Mouse (Mus musculus) MEL (cell line): ENCODE measurements at regions not wholly inside any gene's neighbourhood (a gene's known extent, or its start where the extent isn't known, plus 50 kb on each side); places are given as distances from the start of the nearest gene placed in this dataset.

Experiments used
- DNase-seq: peaks from one replicate; pipeline ENCODE4 v3.0.0; 2011; ENCODE audit warnings: low read depth, low spot score
- H3K27ac ChIP-seq: 2 replicates; pipeline ENCODE4 v1.5.1; 2012; ENCODE audit warnings: low read depth, mild to moderate bottlenecking, control low read depth, low read length, moderate library complexity; ENCODE audit not compliant: control insufficient read depth
- H3K27me3 ChIP-seq, 2 experiments: fragments of 150-350 bp in 1 of 2; sonication (generic) in 1 of 2; 2 replicates each; pipeline ENCODE4 v1.6.1; 2012; ENCODE audit warnings: low read length in 2 of 2, mild to moderate bottlenecking in 2 of 2, improper control_type of control experiment in 1 of 2, moderate library complexity in 1 of 2; ENCODE audit not compliant: insufficient read depth in 2 of 2, control insufficient read depth in 1 of 2
- H3K36me3 ChIP-seq, 2 experiments: 2 replicates each; pipeline ENCODE4 v1.6.1; 2012 to 2014; ENCODE audit warnings: low read length in 2 of 2, improper control_type of control experiment in 1 of 2, inconsistent platforms in 1 of 2, mild to moderate bottlenecking in 1 of 2; ENCODE audit not compliant: insufficient read depth in 2 of 2, control insufficient read depth in 1 of 2
- H3K4me1 ChIP-seq, 2 experiments: fragments of 150-350 bp in 1 of 2; sonication (generic) in 1 of 2; 2 replicates each; pipeline ENCODE4 v1.6.1; 2012; ENCODE audit warnings: low read length in 2 of 2, improper control_type of control experiment in 1 of 2, mild to moderate bottlenecking in 1 of 2; ENCODE audit not compliant: insufficient read depth in 2 of 2, control insufficient read depth in 1 of 2
- H3K4me3 ChIP-seq, 2 experiments: fragments of 150-350 bp in 1 of 2; sonication (generic) in 1 of 2; 2 replicates each; pipeline ENCODE4 v1.5.1; 2012; ENCODE audit warnings: low read depth in 2 of 2, low read length in 2 of 2, mild to moderate bottlenecking in 2 of 2, moderate library complexity in 2 of 2, control low read depth in 1 of 2, improper control_type of control experiment in 1 of 2; ENCODE audit not compliant: control insufficient read depth in 1 of 2, insufficient read depth in 1 of 2
- H3K79me2 ChIP-seq: 2 replicates; pipeline ENCODE4 v1.6.1; 2012; ENCODE audit warnings: mild to moderate bottlenecking, low read length, moderate library complexity; ENCODE audit not compliant: control insufficient read depth, poor library complexity, insufficient read depth
- H3K9ac ChIP-seq: 2 replicates; pipeline ENCODE4 v1.6.1; 2012; ENCODE audit warnings: low read depth, mild to moderate bottlenecking, control low read depth, low read length, moderate library complexity; ENCODE audit not compliant: control insufficient read depth, poor library complexity, severe bottlenecking
- H3K9me3 ChIP-seq: fragments of 150-350 bp; sonication (generic); replicated peaks from 2 replicates; pipeline ENCODE4 v1.6.1; 2012; ENCODE audit warnings: mild to moderate bottlenecking, low read length, improper control_type of control experiment, moderate library complexity; ENCODE audit not compliant: insufficient read depth
- CHD1 ChIP-seq: IDR thresholded peaks from 2 replicates; pipeline ENCODE4 v1.6.1; 2012; ENCODE audit warnings: low read depth, mild to moderate bottlenecking, inconsistent platforms, low read length, improper control_type of control experiment
- CTCF ChIP-seq, 3 experiments: IDR thresholded peaks in 2 of 3; conservative IDR thresholded peaks in 1 of 3; 2 replicates each; pipeline ENCODE4 v1.5.1; 2011 to 2012; ENCODE audit warnings: low read length in 3 of 3, low read depth in 2 of 3, mild to moderate bottlenecking in 2 of 3, improper control_type of control experiment in 1 of 3, inconsistent platforms in 1 of 3, mixed read lengths in 1 of 3, moderate library complexity in 1 of 3; ENCODE audit not compliant: control insufficient read depth in 1 of 3, insufficient read depth in 1 of 3, poor library complexity in 1 of 3, severe bottlenecking in 1 of 3
- HCFC1 ChIP-seq: IDR thresholded peaks from 2 replicates; pipeline ENCODE4 v1.6.1; 2012; ENCODE audit warnings: low read depth, mild to moderate bottlenecking, inconsistent platforms, low read length, improper control_type of control experiment, moderate library complexity
- MAX ChIP-seq: IDR thresholded peaks from 2 replicates; pipeline ENCODE4 v1.6.1; 2011; ENCODE audit warnings: low read length, improper control_type of control experiment
- MAZ ChIP-seq: IDR thresholded peaks from 2 replicates; pipeline ENCODE4 v1.6.1; 2012; ENCODE audit warnings: low read depth, mild to moderate bottlenecking, inconsistent platforms, low read length, improper control_type of control experiment
- NRF1 ChIP-seq: IDR thresholded peaks from 2 replicates; pipeline ENCODE4 v1.6.1; 2014; ENCODE audit warnings: low read depth, mild to moderate bottlenecking, inconsistent platforms, low read length, improper control_type of control experiment, moderate library complexity; ENCODE audit not compliant: poor library complexity, insufficient read depth, severe bottlenecking
- RCOR1 ChIP-seq: IDR thresholded peaks from 2 replicates; pipeline ENCODE4 v1.6.1; 2012; ENCODE audit warnings: low read depth, mild to moderate bottlenecking, inconsistent platforms, low read length, improper control_type of control experiment
- SIN3A ChIP-seq: IDR thresholded peaks from 2 replicates; pipeline ENCODE4 v1.6.1; 2012; ENCODE audit warnings: low read length, improper control_type of control experiment, inconsistent platforms
- USF2 ChIP-seq, 2 experiments: IDR thresholded peaks; 2 replicates each; pipeline ENCODE4 v1.6.1; 2011 to 2012; ENCODE audit warnings: improper control_type of control experiment in 2 of 2, low read length in 2 of 2, borderline replicate concordance in 1 of 2, inconsistent platforms in 1 of 2, low read depth in 1 of 2, mild to moderate bottlenecking in 1 of 2; ENCODE audit not compliant: insufficient read depth in 1 of 2
- ZMIZ1 ChIP-seq: IDR thresholded peaks from 2 replicates; pipeline ENCODE4 v1.6.1; 2012; ENCODE audit warnings: low read depth, mild to moderate bottlenecking, inconsistent platforms, low read length, improper control_type of control experiment, moderate library complexity

DNA sequence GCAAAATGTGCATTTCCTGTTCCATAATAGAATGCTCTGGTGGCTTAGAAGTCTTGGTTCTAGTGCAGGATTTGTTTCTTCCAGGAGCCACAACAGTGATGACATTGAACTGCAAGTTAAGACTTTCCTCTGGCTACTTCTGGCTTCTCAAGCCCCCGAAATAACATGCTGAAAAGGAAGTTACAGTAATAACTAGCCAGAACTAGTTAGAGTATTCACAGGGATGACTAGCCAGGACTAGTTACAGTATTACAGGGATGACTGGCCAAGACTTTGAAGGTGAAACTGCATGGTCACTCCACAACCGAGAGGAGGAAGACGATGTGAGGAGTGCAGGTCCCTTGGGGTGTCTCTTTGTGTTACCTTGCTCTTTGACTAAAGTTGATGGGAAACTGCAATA lies 126.6 kb upstream of the Gm3448 start:
- Histone ChIP-seq H3K4me1 (no peaks in the 10 kb centered on the region), H3K9ac (no peak overlapping the region), H3K4me3 (no peak overlapping the region), H3K36me3 (no peaks in the 10 kb centered on the region), H3K27ac (no peak overlapping the region), H3K27me3 (no peaks in the 10 kb centered on the region; a peak in 2 of 4 replicates), H3K9me3 (no peaks in the 10 kb centered on the region), H3K79me2 (no peaks in the 10 kb centered on the region)
- no peak for TF ChIP-seq HCFC1
- no peak for DNase-seq

DNA sequence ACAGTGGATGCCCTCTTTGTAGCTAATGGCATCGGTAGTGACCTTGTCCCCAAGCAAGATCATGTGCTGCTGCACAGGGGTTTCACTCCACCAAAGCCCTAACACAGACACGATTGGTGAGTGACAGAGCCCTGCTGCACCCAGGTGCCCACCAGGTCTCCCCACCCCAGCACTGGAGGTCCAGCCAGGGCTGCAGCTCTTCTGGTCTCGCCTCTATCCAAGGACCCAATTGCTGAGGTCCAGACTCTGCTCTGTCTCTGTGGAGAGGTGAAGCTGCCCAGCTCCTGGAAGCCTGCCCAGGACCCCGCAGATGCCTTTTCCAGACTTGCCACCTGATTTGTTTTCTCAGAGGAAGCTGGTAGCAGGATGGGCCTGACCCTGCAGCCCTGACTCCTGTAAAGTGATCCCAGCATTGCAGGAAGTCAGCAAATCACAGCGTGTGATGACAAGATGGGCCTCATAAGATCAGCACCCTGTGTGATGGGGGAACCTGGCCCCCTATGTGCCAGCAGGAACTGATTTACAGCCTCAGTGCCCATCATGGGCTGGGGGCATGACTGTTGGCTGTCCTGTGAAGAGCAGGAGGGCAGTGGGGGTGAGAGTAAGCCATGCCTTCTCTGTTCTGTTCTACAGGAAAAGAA lies 116.5 kb upstream of the Gm3448 start:
- H3K79me2 ChIP-seq, result no peaks in the 10 kb centered on the region
- H3K36me3 ChIP-seq, result no peaks in the 10 kb centered on the region
- no peak overlapping the region for H3K9ac ChIP-seq
- H3K27ac ChIP-seq, result no peak overlapping the region
- no peak for DNase-seq
- no peak for TF ChIP-seq RCOR1
- H3K4me3 ChIP-seq, result no peak overlapping the region
- H3K27me3 ChIP-seq, result no peaks in the 10 kb centered on the region
- no peaks in the 10 kb centered on the region for H3K9me3 ChIP-seq
- peaks cover 0 to under 1% of the 10 kb centered on the region in 2 experiments; a peak in 1 of 4 replicates for H3K4me1 ChIP-seq

DNA sequence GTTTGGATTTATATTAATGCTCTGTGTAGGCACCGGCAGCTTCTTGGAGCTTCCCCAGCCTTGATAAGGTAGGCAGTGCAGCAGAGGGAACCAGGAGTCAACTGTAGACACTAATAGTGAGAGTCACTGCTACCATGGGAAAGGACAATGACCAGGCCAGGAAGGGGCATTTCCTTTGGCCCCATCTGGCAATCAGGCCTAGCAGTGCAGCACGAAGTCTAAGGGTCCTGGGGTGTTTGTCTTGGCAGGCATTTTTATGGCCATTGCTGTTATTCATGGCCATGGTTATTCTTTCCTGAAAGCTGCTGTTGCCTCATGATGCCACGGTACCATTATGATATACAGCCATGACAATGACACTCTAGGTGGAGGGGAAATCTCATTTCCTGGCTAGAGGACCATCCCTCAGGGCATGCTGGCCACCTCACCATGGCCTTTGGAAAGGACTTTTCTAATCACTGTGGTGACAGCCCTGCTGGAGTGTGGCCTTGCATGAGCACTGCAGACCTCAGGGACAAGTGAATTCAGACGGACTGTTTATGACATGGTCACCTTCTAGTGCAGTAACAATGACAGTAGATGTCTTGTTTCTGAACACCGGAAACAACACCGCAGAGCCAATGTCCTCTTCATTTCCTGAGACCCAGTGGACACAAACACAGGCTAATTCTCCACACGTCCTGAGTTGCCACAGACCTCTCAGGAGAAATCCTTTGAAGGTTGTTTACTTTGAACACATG lies 111.8 kb upstream of the Gm3448 start:
- DNase-seq, result no peak
- no peak overlapping the region for H3K4me3 ChIP-seq
- H3K4me1 ChIP-seq, result peaks cover 0 to 9% of the 10 kb centered on the region in 2 experiments; a peak in 2 of 4 replicates
- peaks cover 0 to 4% of the 10 kb centered on the region in 2 experiments; a peak in 2 of 4 replicates for H3K36me3 ChIP-seq
- no peaks in the 10 kb centered on the region for H3K79me2 ChIP-seq
- no peaks in the 10 kb centered on the region for H3K9me3 ChIP-seq
- no peak for TF ChIP-seq USF2 (IDR thresholded peaks at IDR 0.05; ENCODE audit: borderline replicate concordance in 1 of 2, insufficient read depth in 1 of 2, low read depth in 1 of 2, low read length in 2 of 2)
- TF ChIP-seq RCOR1, result no peak
- TF ChIP-seq CHD1, result no peak
- no peak for TF ChIP-seq CTCF (IDR thresholded peaks at IDR 0.05 in 2 of 3, conservative IDR thresholded peaks at IDR 0.05 in 1 of 3; ENCODE audit: control insufficient read depth in 1 of 3, insufficient read depth in 1 of 3, low read depth in 2 of 3, low read length in 3 of 3, poor library complexity in 1 of 3, severe bottlenecking in 1 of 3)
- TF ChIP-seq NRF1, result no peak
- no peak for TF ChIP-seq ZMIZ1
- no peak for TF ChIP-seq MAX
- TF ChIP-seq MAZ, result no peak
- TF ChIP-seq SIN3A, result no peak
- H3K9ac ChIP-seq, result no peak overlapping the region
- no peak overlapping the region for H3K27ac ChIP-seq
- no peaks in the 10 kb centered on the region for H3K27me3 ChIP-seq
